Mouse (Mus musculus) embryonic facial prominence, embryonic 10.5 days (tissue): Measurements from ENCODE around the gene Maged2. TPM values are rescaled to one million over a fixed set of nuclear protein-coding genes. Genes with fewer than 3 reads are reported as not detected.
A peak's percentile ranks its signal among the peaks of the same experiment; 100 is the strongest.
"Not testable (repeated sequence)": the region's sequence is repeated elsewhere in the genome, so short reads cannot be mapped to it uniquely, and the experiment has no call there.

Source experiments
- DNase-seq: peaks from one replicate; pipeline ENCODE4 v3.0.0-alpha.2; 2017; ENCODE audit warnings: low spot score
- H3K27ac ChIP-seq: fragments of 300-500 bp; sonication (generic); replicated peaks from 2 replicates; pipeline ENCODE4 v1.5.1; 2016; ENCODE audit warnings: mild to moderate bottlenecking
- H3K27me3 ChIP-seq: fragments of 300-500 bp; sonication (generic); replicated peaks from 2 replicates; pipeline ENCODE4 v1.6.1; 2016; ENCODE audit warnings: low read depth, mild to moderate bottlenecking; ENCODE audit not compliant: poor library complexity, severe bottlenecking
- H3K36me3 ChIP-seq: fragments of 300-500 bp; sonication (generic); replicated peaks from 2 replicates; pipeline ENCODE4 v1.6.1; 2016; ENCODE audit warnings: mild to moderate bottlenecking, moderate library complexity
- H3K4me1 ChIP-seq: fragments of 300-500 bp; sonication (generic); 2 replicates; pipeline ENCODE4 v1.6.1; 2016
- H3K4me3 ChIP-seq: fragments of 300-500 bp; sonication (generic); 2 replicates; pipeline ENCODE4 v1.5.1; 2016; ENCODE audit warnings: mild to moderate bottlenecking, moderate library complexity
- H3K9me3 ChIP-seq: fragments of 300-500 bp; sonication (generic); 2 replicates; pipeline ENCODE4 v1.6.1; 2016; ENCODE audit warnings: mild to moderate bottlenecking
- WGBS: fragments of 180-500 bp; shearing (Covaris S2); methylation state at CpG from one replicate; pipeline ENCODE4 v1.1.7; 2016; 5-methylcytosine and 5-hydroxymethylcytosine counted together
- polyA plus RNA-seq: library from polyadenylated mRNA; unstranded; fragments of >200 nt; fragmentation: Nextera tagmentation; extraction: Ambion mirVana; gene quantifications from 2 replicates; pipeline ENCODE4 v1.2.1, GENCODE M21; 2016

The Maged2 gene
- polyA plus RNA-seq, result 376 and 392 TPM in 2 replicates

DNA sequence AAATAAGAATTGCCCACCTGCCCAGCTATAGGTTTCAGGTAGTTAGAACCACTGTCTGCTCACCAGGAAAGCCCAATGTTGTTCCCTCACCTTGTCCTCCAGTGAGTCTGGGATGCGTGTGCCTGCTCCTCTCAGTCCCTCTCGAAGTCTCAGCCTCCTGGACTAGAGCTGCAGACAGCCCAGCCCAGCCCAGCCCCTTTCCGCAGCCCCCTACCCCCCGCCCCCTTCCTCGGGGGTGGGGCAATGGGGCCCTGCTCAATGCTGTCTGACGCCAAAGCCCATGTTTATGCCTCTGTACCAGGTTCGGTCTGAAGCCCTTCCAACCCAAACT lies at the start of gene Maged2:
Gene Maged2, minus strand, starts transcription at position 207 of the 331 bp plus-strand sequence.
- Histone ChIP-seq H3K4me1 (peaks cover 7% of the 10 kb centered on the region), H3K27me3 (peaks cover 46% of the 10 kb centered on the region)
- 25% methylated on average over 7 of the region's 7 CpGs for WGBS

DNA sequence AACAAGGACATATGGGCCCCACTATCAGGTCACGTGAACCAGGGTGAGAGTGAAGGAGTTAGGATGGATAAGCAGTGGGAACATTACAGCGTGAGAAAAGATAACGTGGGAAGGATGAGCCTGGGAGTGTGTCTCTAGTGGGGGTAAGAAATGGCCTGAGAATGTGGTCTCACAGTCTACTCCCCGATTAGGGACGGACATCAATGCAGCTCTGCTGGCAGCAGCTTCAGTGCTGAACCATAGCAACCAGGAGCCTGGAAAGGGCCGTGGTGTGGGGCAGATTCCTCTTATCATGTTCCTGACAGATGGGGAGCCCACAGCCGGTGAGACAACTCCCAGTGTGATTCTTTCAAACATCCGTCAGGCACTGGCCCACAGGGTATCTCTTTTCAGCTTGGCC lies 34.1 kb upstream of the Maged2 start:
- 82% methylated on average over 8 of the region's 8 CpGs for WGBS
- DNase-seq, result no peak

More for the DNA sequence above, at the start of gene Maged2:
- peak within 1 kb of the TSS; percentile 62 for H3K4me3 ChIP-seq
- H3K27ac ChIP-seq, result peak within 1 kb of the TSS; percentile 83
- peak; percentile 65 for DNase-seq
- peaks cover 31% of the 10 kb centered on the region for H3K36me3 ChIP-seq
- H3K9me3 ChIP-seq, result no peaks in the 10 kb centered on the region

DNA sequence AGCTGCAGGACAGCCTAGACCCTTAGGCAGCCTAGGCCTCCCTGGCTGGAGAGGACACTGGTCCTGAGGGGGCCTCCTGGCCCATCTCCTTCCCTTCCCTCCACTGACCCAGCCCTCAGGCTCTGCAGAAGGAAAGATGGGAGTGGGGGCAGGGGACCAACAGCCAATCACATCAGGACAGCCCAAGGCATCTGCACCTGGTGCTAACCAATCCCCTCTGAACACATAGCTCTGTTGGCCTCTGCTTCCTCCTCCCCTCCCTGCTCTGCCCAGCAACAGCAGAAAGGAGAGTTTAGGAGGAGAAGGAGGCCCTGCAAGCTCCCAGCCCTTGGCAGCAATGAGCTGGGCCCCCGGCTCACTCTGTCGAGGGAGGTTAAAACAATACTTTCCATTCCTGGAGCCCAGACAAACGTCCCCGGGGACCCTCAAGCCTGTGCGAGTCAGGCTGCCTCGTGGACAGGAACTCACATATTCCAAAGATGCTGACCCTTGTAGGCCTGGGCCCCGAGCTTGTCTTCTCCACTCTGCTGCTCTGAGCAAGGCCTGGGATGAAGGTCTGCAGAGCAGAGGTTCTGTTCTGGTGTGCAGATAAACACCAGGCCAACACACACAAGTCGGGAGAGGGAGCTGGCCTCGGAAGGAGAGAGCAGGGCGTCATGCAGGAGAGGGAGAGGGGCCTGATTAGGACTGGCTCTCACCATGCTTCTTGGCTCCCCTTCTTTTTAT lies 31.5 kb upstream of the Maged2 start:
- not testable (repeated sequence) for H3K4me3 ChIP-seq, H3K4me1 ChIP-seq, DNase-seq, H3K36me3 ChIP-seq, H3K27ac ChIP-seq, H3K9me3 ChIP-seq
- H3K27me3 ChIP-seq, result peaks cover 46% of the 10 kb centered on the region
- 76% methylated on average over 5 of the region's 10 CpGs for WGBS

More for the DNA sequence above, 34.1 kb upstream of the Maged2 start:
- no peaks in the 10 kb centered on the region for H3K4me1 ChIP-seq
- no peak overlapping the region for H3K4me3 ChIP-seq
- no peaks in the 10 kb centered on the region for H3K9me3 ChIP-seq
- H3K36me3 ChIP-seq, result no peaks in the 10 kb centered on the region
- no peak overlapping the region for H3K27ac ChIP-seq
- H3K27me3 ChIP-seq, result peaks cover 54% of the 10 kb centered on the region

DNA sequence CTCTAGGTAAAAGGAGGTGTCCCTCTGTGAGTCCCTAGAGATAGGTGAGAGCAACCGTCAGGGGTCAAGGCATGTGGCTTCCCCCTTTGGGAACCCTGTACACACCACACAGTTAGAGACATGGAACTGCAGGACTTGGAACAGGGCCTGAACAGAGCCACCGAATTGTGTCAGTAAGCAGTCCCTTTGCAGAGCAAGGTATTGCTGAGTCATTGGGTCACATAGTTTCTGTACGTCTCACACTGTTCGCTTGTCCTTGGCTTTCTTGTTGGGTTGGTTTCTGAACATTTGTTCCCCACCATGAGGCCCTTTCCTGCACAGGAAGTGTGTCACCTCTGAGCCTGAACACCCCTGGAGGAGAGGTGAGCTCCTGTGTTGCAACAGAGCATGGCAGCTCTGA lies 29.1 kb upstream of the Maged2 start:
- peaks cover 38% of the 10 kb centered on the region for H3K27me3 ChIP-seq
- not testable (repeated sequence) for DNase-seq, H3K9me3 ChIP-seq, H3K36me3 ChIP-seq, H3K4me1 ChIP-seq, H3K4me3 ChIP-seq, H3K27ac ChIP-seq
- WGBS, result 81% methylated on average over 2 of the region's 4 CpGs

DNA sequence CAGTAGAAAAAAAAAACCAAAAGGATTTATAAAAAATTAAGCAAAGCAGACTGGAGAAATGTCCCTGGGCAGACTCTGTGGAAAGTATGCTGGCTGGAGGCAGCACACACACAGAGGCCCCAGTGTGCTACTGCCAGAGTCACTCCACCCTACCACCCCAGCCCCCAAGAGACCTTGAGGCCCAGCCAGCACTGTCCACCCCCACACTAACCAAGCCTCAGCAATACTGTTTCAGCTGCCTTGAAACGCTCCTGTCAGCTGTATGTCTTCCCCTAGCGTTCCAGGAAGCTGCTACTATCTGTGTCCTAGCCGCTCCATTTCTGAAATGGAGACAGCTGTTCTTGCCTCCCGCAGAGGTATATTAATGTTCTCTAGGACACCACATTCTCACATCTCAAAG lies 16.2 kb upstream of the Maged2 start:
- Histone ChIP-seq H3K36me3 (no peaks in the 10 kb centered on the region), H3K4me1 (no peaks in the 10 kb centered on the region), H3K27me3 (peaks cover 82% of the 10 kb centered on the region), H3K4me3 (no peak overlapping the region), H3K9me3 (no peaks in the 10 kb centered on the region), H3K27ac (no peak overlapping the region)
- WGBS, result 82% methylated on average over 4 of the region's 4 CpGs
- no peak for DNase-seq

DNA sequence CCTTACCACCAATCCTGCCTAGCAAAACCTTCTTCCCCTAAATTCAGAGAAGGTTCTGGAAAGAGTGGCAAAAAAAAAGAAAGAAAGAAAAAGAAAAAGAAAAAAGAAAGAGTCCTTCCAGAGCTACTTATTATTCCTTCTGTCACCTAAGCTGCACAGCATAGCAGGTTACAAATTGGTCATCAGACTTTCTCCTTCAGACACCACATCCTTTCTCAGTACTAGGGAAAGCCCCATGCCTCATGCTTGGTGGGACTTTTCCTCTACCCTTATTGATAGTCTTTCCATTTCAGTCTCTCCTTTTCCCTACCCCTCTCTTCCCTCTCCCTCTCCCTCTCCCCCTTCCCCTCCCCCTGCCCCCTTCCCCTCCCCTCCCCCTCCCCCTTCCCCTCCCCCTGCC lies 3.1 kb upstream of the Maged2 start:
- DNase-seq, result no peak
- Histone ChIP-seq H3K4me1 (peaks cover 4% of the 10 kb centered on the region), H3K27me3 (peaks cover 34% of the 10 kb centered on the region), H3K9me3 (no peaks in the 10 kb centered on the region), H3K27ac (no peak overlapping the region), H3K36me3 (no peaks in the 10 kb centered on the region), H3K4me3 (no peak overlapping the region)

DNA sequence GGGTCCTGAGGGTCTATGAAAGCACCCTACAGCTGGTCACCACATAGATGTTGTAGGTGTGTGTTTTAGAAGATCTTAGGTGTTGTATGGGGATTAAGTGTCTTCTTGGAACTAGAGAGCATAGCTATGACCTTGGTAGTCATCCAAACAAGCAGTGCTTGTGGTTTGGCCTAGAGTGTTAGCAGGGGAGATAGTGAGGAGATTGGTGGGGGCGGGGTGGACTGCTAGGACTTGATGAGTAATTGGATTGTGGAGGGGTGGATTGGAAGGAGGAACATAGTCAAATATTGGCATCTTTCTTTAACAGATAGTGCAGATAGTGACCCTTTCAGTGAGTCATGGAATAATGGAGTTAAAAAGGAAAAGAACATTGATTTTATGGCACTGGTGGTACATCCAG lies 1.5 kb upstream of the Maged2 start:
- Histone ChIP-seq H3K4me1 (peaks cover 7% of the 10 kb centered on the region), H3K27ac (no peak overlapping the region), H3K36me3 (peaks cover 16% of the 10 kb centered on the region), H3K9me3 (no peaks in the 10 kb centered on the region), H3K4me3 (no peak overlapping the region), H3K27me3 (peaks cover 46% of the 10 kb centered on the region)
- 74% methylated on average over 1 of the region's 1 CpGs for WGBS
- DNase-seq, result no peak

DNA sequence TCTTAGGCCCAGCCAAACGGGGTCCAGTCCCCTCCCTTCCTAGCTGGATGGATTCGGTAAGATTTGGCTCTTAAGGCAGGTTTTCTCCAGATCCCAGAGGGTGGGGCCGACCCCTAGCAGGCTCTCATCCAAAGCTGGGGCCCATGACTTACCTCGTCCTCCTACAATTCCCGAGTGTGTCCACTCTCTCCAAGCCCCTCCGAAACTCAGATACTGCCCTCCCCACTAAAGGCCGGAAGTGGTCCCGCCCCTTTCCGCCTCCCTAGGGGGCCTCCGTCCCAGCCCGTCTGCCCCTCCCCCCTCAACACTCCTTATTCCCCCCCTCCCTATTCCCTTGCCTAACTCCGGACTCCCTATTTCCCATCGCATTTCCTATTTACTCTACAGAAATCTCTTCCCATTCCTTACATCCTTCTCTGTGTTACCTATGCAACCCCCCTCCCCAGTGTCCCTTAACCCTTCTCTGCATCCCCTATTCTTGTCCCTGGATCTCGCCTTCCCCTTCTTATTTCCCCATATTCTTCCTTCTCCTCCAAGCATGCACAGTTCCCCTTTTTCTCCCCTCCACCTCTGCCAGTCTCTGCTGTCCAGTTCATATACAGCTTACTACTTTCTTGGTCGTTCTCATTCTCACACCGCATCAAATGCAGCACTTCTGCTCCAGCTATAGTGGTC lies 544 bp downstream of the Maged2 start:
- 18% methylated on average over 16 of the region's 16 CpGs for WGBS
- H3K4me1 ChIP-seq, result peaks cover 7% of the 10 kb centered on the region
- peak overlapping the region; percentile 83 for H3K27ac ChIP-seq
- H3K36me3 ChIP-seq, result peaks cover 36% of the 10 kb centered on the region
- peak; percentile 66 for DNase-seq
- H3K27me3 ChIP-seq, result peaks cover 46% of the 10 kb centered on the region
- H3K9me3 ChIP-seq, result no peaks in the 10 kb centered on the region
- H3K4me3 ChIP-seq, result peak overlapping the region; percentile 62

DNA sequence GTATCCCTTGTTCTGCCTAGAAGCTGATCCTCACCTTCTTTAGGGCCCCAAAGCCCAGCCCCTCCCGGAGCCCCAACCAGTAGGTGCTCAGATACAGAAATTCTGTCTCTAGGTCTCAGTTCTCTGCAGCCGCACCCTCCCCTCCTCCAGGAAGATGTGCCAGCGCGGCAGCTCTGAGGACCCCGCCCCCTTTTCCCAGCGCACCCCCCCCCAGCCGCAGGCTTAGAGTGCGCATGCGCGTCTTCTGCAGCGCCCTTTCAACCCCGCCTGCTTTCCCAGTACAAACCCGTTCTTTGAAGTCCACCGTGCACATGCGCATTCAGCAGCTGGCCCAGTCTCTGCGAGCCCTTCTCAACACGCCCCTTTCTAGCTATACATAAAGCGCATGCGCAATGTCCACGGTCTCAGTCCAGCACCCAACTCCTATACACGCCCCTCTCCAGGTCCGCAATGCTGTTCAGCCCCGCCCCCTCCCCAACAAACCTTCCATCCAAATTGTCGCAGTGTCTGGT lies 1.3 kb downstream of the Maged2 start:
- Histone ChIP-seq H3K9me3 (no peaks in the 10 kb centered on the region), H3K4me3 (peak overlapping the region; percentile 62), H3K36me3 (peaks cover 43% of the 10 kb centered on the region), H3K27me3 (peaks cover 45% of the 10 kb centered on the region), H3K4me1 (peaks cover 7% of the 10 kb centered on the region), H3K27ac (peak overlapping the region; percentile 83)
- peak; percentile 93 for DNase-seq
- WGBS, result 15% methylated on average over 24 of the region's 24 CpGs

DNA sequence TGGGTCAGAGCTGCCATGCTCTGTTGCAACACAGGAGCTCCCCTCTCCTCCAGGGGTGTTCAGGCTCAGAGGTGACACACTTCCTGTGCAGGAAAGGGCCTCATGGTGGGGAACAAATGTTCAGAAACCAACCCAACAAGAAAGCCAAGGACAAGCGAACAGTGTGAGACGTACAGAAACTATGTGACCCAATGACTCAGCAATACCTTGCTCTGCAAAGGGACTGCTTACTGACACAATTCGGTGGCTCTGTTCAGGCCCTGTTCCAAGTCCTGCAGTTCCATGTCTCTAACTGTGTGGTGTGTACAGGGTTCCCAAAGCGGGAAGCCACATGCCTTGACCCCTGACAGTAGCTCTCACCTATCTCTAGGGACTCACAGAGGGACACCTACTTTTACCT lies 13.2 kb downstream of the Maged2 start:
- not testable (repeated sequence) for H3K36me3 ChIP-seq, DNase-seq, H3K4me3 ChIP-seq, H3K9me3 ChIP-seq, H3K27ac ChIP-seq, H3K4me1 ChIP-seq
- WGBS, result 87% methylated on average over 2 of the region's 4 CpGs
- peaks cover 34% of the 10 kb centered on the region for H3K27me3 ChIP-seq

DNA sequence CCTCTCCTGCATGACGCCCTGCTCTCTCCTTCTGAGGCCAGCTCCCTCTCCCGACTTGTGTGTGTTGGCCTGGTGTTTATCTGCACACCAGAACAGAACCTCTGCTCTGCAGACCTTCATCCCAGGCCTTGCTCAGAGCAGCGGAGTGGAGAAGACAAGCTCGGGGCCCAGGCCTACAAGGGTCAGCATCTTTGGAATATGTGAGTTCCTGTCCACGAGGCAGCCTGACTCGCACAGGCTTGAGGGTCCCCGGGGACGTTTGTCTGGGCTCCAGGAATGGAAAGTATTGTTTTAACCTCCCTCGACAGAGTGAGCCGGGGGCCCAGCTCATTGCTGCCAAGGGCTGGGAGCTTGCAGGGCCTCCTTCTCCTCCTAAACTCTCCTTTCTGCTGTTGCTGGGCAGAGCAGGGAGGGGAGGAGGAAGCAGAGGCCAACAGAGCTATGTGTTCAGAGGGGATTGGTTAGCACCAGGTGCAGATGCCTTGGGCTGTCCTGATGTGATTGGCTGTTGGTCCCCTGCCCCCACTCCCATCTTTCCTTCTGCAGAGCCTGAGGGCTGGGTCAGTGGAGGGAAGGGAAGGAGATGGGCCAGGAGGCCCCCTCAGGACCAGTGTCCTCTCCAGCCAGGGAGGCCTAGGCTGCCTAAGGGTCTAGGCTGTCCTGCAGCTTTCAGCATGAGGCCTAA lies 15.5 kb downstream of the Maged2 start:
- not testable (repeated sequence) for DNase-seq, H3K4me3 ChIP-seq, H3K4me1 ChIP-seq, H3K9me3 ChIP-seq, H3K36me3 ChIP-seq
- Histone ChIP-seq H3K27me3 (peaks cover 27% of the 10 kb centered on the region), H3K27ac (0 out of 2 replicates have a peak overlapping the region, but pooled peaks have one; percentile 54)
- WGBS, result 61% methylated on average over 6 of the region's 10 CpGs
